Mouse (Mus musculus): ENCODE data around the gene Galnt10. TPM values are rescaled to one million over a fixed set of nuclear protein-coding genes. Genes with fewer than 3 reads are reported as not detected.

Gene Galnt10
- polyA plus RNA-seq, 1 experiment from 2014 or later = 20.7 TPM

DNA sequence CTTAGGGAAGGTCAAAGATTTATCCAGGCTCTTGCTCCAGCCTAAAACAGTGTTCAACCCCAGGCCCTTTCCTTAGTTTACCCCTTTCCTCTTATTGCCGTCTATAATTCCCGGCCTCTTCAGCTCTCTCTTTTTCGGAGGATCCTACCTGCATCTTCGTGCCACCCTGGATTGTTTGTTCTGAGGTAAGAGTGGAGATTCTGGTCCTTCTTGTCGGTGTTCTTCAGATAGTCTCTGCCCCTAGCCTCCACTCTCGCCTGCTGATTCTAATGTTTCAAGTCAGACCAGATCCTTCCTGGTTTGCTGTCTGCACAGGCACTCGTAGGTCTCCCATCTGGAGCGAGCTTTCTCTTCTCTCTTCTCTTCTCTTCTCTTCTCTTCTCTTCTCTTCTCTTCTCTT is 605 bp downstream of the Galnt10 start:
- H3K9me3 ChIP-seq = no peaks in the 10 kb centered on the region
- peak overlapping the region; percentile 96 for H3K27ac ChIP-seq
- H3K4me1 ChIP-seq = peaks cover 53% of the 10 kb centered on the region
- peak overlapping the region; percentile 87 for H3K4me3 ChIP-seq
- DNase-seq (ENCODE audit: low spot score) = no peak
- peaks cover 12% of the 10 kb centered on the region; the same call in 1 of the 2 replicates for H3K27me3 ChIP-seq (ENCODE audit: insufficient read depth, poor library complexity, severe bottlenecking)
- WGBS = 14% methylated on average over 8 of the region's 8 CpGs
- 0 out of 2 replicates have a peak, but pooled peaks cover 4% of the 10 kb centered on the region for H3K36me3 ChIP-seq

DNA sequence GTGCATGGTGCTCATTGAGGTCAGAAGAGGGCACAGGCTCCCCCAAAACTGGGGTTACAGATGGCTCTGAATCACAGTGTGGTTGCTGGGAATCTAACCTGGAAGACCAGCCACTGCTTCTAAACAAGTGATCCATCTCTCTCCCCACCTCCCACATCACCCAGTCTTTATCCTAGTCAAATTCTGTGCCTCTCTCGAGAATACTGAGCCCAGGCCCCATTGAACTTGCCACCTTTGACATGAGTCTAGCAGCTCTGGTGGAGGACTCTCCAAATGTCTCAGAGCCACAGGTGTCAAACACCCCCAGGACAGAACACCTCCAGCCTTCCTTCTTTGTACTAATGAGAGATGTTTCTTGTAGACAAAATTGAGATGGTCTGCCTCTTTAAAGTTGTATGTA is 1.2 kb downstream of the Galnt10 start:
- WGBS = 21% methylated on average over 1 of the region's 1 CpGs
- peak overlapping the region; percentile 87 for H3K4me3 ChIP-seq
- H3K27me3 ChIP-seq (ENCODE audit: insufficient read depth, poor library complexity, severe bottlenecking) = peaks cover 12% of the 10 kb centered on the region; the same call in 1 of the 2 replicates
- no peak for DNase-seq (ENCODE audit: low spot score)
- peaks cover 58% of the 10 kb centered on the region for H3K4me1 ChIP-seq
- H3K9me3 ChIP-seq = no peaks in the 10 kb centered on the region
- H3K27ac ChIP-seq = no peak overlapping the region
- H3K36me3 ChIP-seq = 0 out of 2 replicates have a peak, but pooled peaks cover 4% of the 10 kb centered on the region

DNA sequence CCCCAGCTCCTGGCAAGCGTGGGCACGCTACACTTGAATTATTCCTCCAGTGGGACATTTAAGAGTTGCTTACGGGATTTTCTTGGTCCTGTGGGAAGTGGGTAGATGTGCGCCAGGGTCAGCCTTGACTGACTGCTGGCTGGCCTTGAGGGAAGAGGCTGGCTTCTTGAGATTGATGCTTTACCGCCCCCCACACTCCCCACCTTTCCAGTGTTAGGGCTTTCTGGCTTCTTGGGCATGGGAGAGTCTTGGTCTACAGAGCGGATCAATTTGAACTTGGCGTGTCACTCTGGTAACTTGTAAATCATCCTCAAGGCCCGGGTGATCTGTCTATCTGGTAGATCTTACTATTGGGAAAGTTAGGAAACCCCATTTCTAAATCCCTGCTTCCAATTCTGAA is 1.7 kb downstream of the Galnt10 start:
- H3K4me3 ChIP-seq = peak overlapping the region; percentile 87; the same call in 1 of the 2 replicates
- WGBS = 86% methylated on average over 8 of the region's 8 CpGs
- 0 out of 2 replicates have a peak, but pooled peaks cover 4% of the 10 kb centered on the region for H3K36me3 ChIP-seq

DNA sequence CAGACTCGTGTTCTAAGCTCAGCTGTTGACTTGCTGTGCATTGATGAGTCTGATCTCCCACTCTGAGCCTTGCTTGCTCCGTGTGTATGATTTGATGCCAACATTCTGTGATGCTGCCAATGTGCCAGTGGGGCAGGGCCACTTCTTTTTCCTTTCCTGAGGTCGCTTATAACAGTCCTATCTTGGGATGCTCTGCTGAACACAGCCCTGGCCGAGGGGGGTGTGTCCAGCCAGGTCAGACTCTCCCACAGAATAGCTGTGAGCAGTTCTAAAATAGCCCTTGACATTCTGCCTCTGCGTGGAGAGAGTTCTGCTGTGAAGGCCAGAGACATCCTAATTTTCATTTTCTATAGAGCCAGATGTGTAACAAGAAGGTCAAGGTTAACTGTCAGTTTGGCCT is 2.2 kb downstream of the Galnt10 start:
- WGBS = 52% methylated on average over 5 of the region's 5 CpGs
- no peak for DNase-seq (ENCODE audit: low spot score)
- Histone ChIP-seq H3K27ac (no peak overlapping the region), H3K27me3 (ENCODE audit: insufficient read depth, poor library complexity, severe bottlenecking) (peaks cover 12% of the 10 kb centered on the region; the same call in 1 of the 2 replicates), H3K36me3 (0 out of 2 replicates have a peak, but pooled peaks cover 4% of the 10 kb centered on the region), H3K9me3 (no peaks in the 10 kb centered on the region), H3K4me1 (peaks cover 69% of the 10 kb centered on the region), H3K4me3 (0 out of 2 replicates have a peak overlapping the region, but pooled peaks have one; percentile 10)

More for the DNA sequence above, 1.7 kb downstream of the Galnt10 start:
- Histone ChIP-seq H3K27ac (no peak overlapping the region), H3K9me3 (no peaks in the 10 kb centered on the region), H3K27me3 (ENCODE audit: insufficient read depth, poor library complexity, severe bottlenecking) (peaks cover 12% of the 10 kb centered on the region; the same call in 1 of the 2 replicates), H3K4me1 (peaks cover 63% of the 10 kb centered on the region)
- no peak for DNase-seq (ENCODE audit: low spot score)

DNA sequence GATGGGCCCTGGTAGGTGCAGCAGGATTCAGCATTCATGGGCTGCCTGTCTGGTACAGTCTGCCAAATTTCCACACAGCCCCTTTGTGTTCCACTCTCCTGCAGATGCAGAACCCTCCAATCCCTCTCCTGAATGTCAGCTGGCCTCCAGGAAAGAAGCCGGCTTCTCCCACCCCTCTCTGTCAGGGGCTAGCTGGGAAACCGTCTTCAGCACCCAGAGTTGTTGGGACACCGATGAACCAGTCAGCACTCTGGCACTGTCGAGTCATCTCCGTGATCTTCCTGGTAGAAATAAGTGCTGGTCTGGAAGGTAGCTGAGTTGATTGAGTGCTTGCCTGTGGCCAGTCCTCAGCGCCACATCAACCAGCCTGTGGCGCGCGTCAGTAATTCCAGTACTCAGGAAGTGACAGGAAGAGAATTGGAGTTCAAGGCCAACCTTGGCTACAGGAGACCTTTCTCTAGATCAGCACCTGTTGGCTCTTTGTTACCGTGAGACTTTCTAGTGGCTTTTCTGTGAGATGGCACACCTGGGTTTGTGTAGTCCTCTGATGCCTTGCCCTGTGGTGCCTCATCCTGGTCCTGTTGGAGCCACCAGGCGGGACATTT is 3.1 kb downstream of the Galnt10 start:
- peaks cover 14% of the 10 kb centered on the region; the same call in 1 of the 2 replicates for H3K27me3 ChIP-seq (ENCODE audit: insufficient read depth, poor library complexity, severe bottlenecking)

DNA sequence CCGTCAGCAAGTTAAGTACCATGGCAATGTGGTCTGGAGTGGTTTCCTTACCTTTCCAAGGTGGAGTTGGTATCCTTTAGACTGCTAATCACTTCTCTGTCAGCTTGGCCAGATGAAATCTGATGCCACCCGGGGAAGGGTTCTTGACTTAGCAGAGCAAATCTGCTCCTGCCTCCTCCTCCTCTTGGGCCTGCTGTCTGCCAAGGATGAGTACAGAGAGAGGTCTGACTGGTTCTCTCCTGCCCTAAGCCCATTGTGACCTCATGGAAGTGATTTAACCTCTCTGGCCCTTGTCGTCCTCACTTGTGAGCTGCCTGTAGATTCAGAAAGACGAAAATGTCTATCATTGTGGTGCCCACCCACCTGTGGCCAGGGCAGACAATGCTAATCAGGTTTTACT is 4.0 kb downstream of the Galnt10 start:
- Histone ChIP-seq H3K4me1 (peaks cover 74% of the 10 kb centered on the region), H3K27ac (no peak overlapping the region), H3K4me3 (no peak overlapping the region), H3K36me3 (0 out of 2 replicates have a peak, but pooled peaks cover 4% of the 10 kb centered on the region), H3K9me3 (no peaks in the 10 kb centered on the region), H3K27me3 (ENCODE audit: insufficient read depth, poor library complexity, severe bottlenecking) (peaks cover 14% of the 10 kb centered on the region; the same call in 1 of the 2 replicates)
- no peak for DNase-seq (ENCODE audit: low spot score)
- 60% methylated on average over 4 of the region's 4 CpGs for WGBS

More for the DNA sequence above, 3.1 kb downstream of the Galnt10 start:
- Histone ChIP-seq H3K36me3 (0 out of 2 replicates have a peak, but pooled peaks cover 4% of the 10 kb centered on the region), H3K9me3 (no peaks in the 10 kb centered on the region), H3K27ac (peak overlapping the region; percentile 6; the same call in 1 of the 2 replicates), H3K4me3 (no peak overlapping the region), H3K4me1 (peaks cover 73% of the 10 kb centered on the region)
- DNase-seq (ENCODE audit: low spot score) = no peak
- WGBS = 89% methylated on average over 11 of the region's 11 CpGs

DNA sequence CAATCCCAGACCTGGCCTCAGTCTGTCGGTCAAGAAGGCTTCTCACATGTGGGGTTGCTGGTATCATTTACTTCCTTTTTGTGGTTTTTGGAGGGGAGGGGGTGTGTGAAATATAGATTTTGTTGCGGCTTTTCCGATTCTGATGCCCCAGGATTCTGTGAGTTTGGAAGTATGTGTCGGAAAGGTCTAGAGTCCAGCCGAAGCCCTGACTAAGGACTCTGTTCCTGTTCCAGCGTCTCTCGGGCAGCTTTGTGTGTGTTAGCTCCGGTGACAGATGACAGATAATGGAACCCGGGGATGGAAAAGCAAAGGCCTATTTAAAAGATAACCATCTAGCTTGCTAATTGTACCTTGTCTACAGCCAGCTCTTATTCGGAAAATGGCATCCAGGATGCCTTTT is 4.4 kb downstream of the Galnt10 start:
- 55% methylated on average over 10 of the region's 10 CpGs for WGBS
- DNase-seq (ENCODE audit: low spot score) = no peak
- H3K27ac ChIP-seq = 0 out of 2 replicates have a peak overlapping the region, but pooled peaks have one; percentile 29
- no peaks in the 10 kb centered on the region for H3K9me3 ChIP-seq
- H3K27me3 ChIP-seq (ENCODE audit: insufficient read depth, poor library complexity, severe bottlenecking) = peaks cover 14% of the 10 kb centered on the region; the same call in 1 of the 2 replicates
- H3K4me3 ChIP-seq = no peak overlapping the region
- peaks cover 77% of the 10 kb centered on the region for H3K4me1 ChIP-seq
- H3K36me3 ChIP-seq = 0 out of 2 replicates have a peak, but pooled peaks cover 4% of the 10 kb centered on the region

DNA sequence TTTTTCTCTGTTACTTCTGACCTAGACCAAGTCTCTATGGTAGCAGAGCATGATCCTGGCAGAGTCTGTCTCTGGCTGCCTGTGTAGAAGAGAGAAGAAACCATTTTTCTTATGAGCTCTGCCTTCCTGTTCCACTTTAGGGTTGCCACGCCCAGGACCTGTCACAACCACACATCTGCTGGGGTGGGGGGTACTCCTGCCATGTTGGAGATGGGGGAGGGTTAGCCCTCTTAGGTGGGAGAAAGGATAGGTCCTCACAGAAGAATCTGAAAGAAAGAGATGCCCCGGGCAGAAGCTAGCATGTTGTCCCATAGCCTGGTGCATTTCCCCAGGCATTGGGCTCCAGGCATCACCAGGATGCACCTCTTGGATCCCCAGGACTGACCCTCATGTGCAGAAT is 5.6 kb downstream of the Galnt10 start:
- H3K4me3 ChIP-seq = peak overlapping the region; percentile 35
- no peak for DNase-seq (ENCODE audit: low spot score)
- 0 out of 2 replicates have a peak, but pooled peaks cover 4% of the 10 kb centered on the region for H3K36me3 ChIP-seq
- peaks cover 14% of the 10 kb centered on the region; the same call in 1 of the 2 replicates for H3K27me3 ChIP-seq (ENCODE audit: insufficient read depth, poor library complexity, severe bottlenecking)
- H3K9me3 ChIP-seq = no peaks in the 10 kb centered on the region
- peak overlapping the region; percentile 77 for H3K27ac ChIP-seq
- peaks cover 85% of the 10 kb centered on the region for H3K4me1 ChIP-seq
- 61% methylated on average over 2 of the region's 2 CpGs for WGBS

DNA sequence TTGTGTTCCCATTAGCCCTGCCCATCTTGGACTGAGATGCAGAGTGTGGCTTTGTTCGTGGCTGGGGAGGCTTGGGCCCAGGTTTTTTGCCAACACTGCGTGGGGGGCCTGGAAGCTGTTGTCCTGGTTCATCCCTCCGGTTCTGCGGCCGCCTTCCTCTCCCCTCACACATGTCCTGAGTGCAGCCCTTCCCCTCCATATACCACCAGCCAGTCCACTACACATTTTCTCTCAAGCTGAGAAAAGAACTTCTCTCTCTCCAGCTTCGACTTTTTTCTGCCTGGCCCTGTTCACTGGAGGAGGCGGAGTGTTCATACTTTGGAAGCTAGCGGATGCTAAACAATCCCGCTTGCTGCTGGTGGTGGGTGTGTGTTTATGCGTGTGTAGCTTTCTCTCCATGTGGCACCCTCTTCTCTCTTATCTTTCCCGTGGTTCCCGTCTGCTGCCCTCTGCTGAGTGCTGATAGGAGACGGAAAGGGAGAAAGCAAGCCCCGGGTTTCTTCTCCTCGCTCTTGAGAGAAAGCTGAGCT is 6.1 kb downstream of the Galnt10 start:
- DNase-seq (ENCODE audit: low spot score) = peak; percentile 90
- H3K27ac ChIP-seq = peak overlapping the region; percentile 77
- 0 out of 2 replicates have a peak, but pooled peaks cover 4% of the 10 kb centered on the region for H3K36me3 ChIP-seq
- WGBS = 22% methylated on average over 15 of the region's 15 CpGs
- peaks cover 14% of the 10 kb centered on the region; the same call in 1 of the 2 replicates for H3K27me3 ChIP-seq (ENCODE audit: insufficient read depth, poor library complexity, severe bottlenecking)
- H3K4me1 ChIP-seq = peaks cover 87% of the 10 kb centered on the region
- H3K9me3 ChIP-seq = no peaks in the 10 kb centered on the region
- H3K4me3 ChIP-seq = peak overlapping the region; percentile 35

DNA sequence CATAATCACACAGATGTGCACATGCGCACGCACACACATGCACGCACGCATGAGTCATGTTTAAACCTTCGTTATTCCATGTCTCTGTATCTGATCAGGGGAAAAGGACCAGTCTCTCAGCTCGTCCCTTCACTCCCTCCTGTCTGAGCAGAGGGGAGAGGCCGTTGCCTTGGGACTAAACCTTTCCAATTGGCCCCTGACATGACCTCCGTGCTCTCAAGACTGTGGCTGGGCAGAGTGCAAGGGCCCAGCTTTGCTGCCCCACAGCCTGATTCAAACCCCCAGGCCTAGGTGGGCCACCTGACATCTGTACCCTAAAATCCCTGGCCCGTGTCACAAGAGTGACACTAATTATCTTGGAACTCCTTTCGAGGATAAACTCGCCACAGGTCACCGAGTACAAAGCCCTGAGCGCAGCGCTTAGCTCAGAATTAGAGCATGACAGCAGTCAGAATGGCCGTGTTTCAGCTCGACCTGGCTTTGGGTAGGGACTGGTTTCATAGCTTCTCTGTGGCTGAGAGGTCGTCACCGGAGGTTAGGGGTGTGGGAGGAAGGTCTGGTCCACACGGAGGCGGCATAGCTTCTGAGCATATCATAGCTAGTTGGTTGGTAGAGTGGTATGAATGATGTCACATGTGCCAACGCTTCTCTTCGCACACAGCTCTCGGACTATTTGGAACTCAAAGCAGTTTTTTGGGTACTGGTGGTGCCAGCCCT is 7.1 kb downstream of the Galnt10 start:
- 77% methylated on average over 23 of the region's 23 CpGs for WGBS
- Histone ChIP-seq H3K27ac (peak overlapping the region; percentile 77; the same call in 1 of the 2 replicates), H3K4me1 (peaks cover 87% of the 10 kb centered on the region), H3K27me3 (ENCODE audit: insufficient read depth, poor library complexity, severe bottlenecking) (peaks cover 14% of the 10 kb centered on the region; the same call in 1 of the 2 replicates), H3K4me3 (no peak overlapping the region), H3K9me3 (no peaks in the 10 kb centered on the region), H3K36me3 (0 out of 2 replicates have a peak, but pooled peaks cover 4% of the 10 kb centered on the region)
- DNase-seq (ENCODE audit: low spot score) = no peak

DNA sequence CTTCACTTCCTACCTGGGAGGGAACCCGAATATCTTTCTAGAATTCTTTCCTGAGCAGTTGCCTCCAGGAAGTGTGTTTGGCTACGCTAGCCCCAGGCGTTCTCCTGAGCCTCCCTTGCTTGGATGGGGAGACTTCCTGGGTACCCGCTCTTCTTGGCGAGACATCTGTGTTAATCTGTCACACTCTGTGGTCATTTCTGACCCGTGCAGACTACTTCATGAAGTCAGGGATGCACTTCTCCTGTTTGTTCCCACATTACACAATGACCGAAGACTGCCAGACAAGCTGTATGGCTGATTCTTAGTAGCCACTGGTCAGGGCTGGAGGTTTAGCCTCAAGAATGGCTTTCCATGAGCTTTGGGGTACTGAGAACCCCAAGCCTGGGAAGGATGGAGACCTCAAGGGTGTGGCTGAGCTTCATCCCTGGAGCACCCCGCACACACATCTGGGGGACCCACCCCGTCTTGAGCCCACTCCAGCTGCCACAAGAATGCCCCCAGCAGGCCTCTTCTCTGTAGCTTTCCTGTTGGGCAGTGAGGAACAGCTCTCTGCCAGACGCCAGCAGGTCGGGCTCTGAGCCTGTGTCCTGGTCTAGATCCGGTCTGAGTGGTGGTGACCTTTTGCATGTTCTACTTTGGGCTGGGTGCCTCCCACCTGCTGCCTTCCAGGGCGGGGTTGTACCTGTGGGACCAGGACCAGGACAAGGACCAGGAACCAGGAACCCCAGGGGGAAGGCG is 7.8 kb downstream of the Galnt10 start:
- WGBS = 89% methylated on average over 14 of the region's 14 CpGs
- Histone ChIP-seq H3K4me1 (peaks cover 90% of the 10 kb centered on the region), H3K4me3 (no peak overlapping the region), H3K27me3 (ENCODE audit: insufficient read depth, poor library complexity, severe bottlenecking) (peaks cover 14% of the 10 kb centered on the region; the same call in 1 of the 2 replicates), H3K27ac (peak overlapping the region; percentile 77; the same call in 1 of the 2 replicates), H3K9me3 (no peaks in the 10 kb centered on the region), H3K36me3 (0 out of 2 replicates have a peak, but pooled peaks cover 4% of the 10 kb centered on the region)
- no peak for DNase-seq (ENCODE audit: low spot score)

DNA sequence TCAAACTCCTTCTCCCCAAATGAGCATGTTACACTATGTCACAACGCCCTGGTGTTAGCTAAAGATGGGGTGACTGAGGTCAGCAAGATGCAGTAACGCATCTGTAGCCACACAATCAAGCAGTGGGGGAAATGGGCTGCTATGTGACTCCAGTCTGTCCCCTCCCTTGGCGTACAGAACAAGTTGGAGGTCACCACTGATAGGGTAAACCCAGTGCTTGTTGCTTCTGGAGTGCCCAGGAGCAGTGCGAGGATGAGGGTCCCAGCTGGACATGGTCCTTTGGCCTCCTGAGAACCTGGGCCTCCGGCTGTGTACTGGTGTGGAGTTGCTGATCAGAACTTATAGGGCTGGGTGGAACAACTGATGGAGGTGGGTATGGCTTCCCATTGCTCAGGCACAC is 8.6 kb downstream of the Galnt10 start:
- Histone ChIP-seq H3K4me3 (no peak overlapping the region), H3K9me3 (no peaks in the 10 kb centered on the region), H3K27ac (peak overlapping the region; percentile 70; the same call in 1 of the 2 replicates), H3K4me1 (peaks cover 92% of the 10 kb centered on the region), H3K27me3 (ENCODE audit: insufficient read depth, poor library complexity, severe bottlenecking) (peaks cover 11% of the 10 kb centered on the region; the same call in 1 of the 2 replicates), H3K36me3 (no peaks in the 10 kb centered on the region)
- DNase-seq (ENCODE audit: low spot score) = no peak
- 86% methylated on average over 5 of the region's 5 CpGs for WGBS
